Mouse (Mus musculus): ENCODE results near the gene Glt8d2.
"Not testable (repeated sequence)": the region's sequence is repeated elsewhere in the genome, so short reads cannot be mapped to it uniquely, and the experiment has no call there.

Gene Glt8d2

GRCm38 (mm10) chr10:82647205-82647811, 43.1 kb downstream of the Glt8d2 start:
- no peak for DNase-seq (ENCODE audit: low read depth in 2 of 2, low spot score in 2 of 2)

GRCm38 (mm10) chr10:82646083-82646482, 44.4 kb downstream of the Glt8d2 start:
- DNase-seq (ENCODE audit: low read depth in 2 of 2, low spot score in 2 of 2): no peak

GRCm38 (mm10) chr10:82641481-82641880, 49.0 kb downstream of the Glt8d2 start:
- DNase-seq (ENCODE audit: low read depth in 2 of 2, low spot score in 2 of 2): no peak

GRCm38 (mm10) chr10:82639032-82639698, 51.3 kb downstream of the Glt8d2 start:
- DNase-seq (ENCODE audit: low read depth in 2 of 2, low spot score in 2 of 2): no peak

GRCm38 (mm10) chr10:82636321-82636720, 54.1 kb downstream of the Glt8d2 start:
- no peak for DNase-seq (ENCODE audit: low read depth in 2 of 2, low spot score in 2 of 2)

- DNase-seq (ENCODE audit: low read depth in 2 of 2, low spot score in 2 of 2): no peak
Observed at GRCm38 (mm10) chr10:82634348-82634747, 56.1 kb downstream of the Glt8d2 start.

- no peak for DNase-seq (ENCODE audit: low read depth in 2 of 2, low spot score in 2 of 2)
Observed at GRCm38 (mm10) chr10:82632496-82633280, 57.8 kb downstream of the Glt8d2 start.

- DNase-seq (ENCODE audit: low read depth in 2 of 2, low spot score in 2 of 2): no peak
Observed at GRCm38 (mm10) chr10:82631133-82631532, 59.3 kb downstream of the Glt8d2 start.

GRCm38 (mm10) chr10:82630497-82630896, 60.0 kb downstream of the Glt8d2 start:
- DNase-seq (ENCODE audit: low read depth in 2 of 2, low spot score in 2 of 2): peak in 1 of 2 experiments; percentile 4

- peak; percentile 89 to 91 for DNase-seq (ENCODE audit: low read depth in 2 of 2, low spot score in 2 of 2)
Observed at GRCm38 (mm10) chr10:82629586-82630255, 60.7 kb downstream of the Glt8d2 start, which contains the start of gene Tdg. Tdg (plus strand) TSS chr10:82629828.

GRCm38 (mm10) chr10:82629111-82629585, 61.3 kb downstream of the Glt8d2 start:
- no peak for DNase-seq (ENCODE audit: low read depth in 2 of 2, low spot score in 2 of 2)

GRCm38 (mm10) chr10:82623553-82623932, 66.9 kb downstream of the Glt8d2 start:
- DNase-seq (ENCODE audit: low read depth in 2 of 2, low spot score in 2 of 2): not testable (repeated sequence)

- peak; percentile 75 to 80 for DNase-seq (ENCODE audit: low read depth in 2 of 2, low spot score in 2 of 2)
Observed at GRCm38 (mm10) chr10:82622671-82623552, 67.5 kb downstream of the Glt8d2 start, which contains the start of gene 1190007I07Rik. 1190007I07Rik (minus strand) TSS chr10:82623228.

GRCm38 (mm10) chr10:82622235-82622634, 68.2 kb downstream of the Glt8d2 start:
- no peak for DNase-seq (ENCODE audit: low read depth in 2 of 2, low spot score in 2 of 2)
